Mouse (Mus musculus) heart, postnatal 4 days (tissue): ENCODE measurements around the gene Col5a3. TPM values are rescaled to one million over a fixed set of nuclear protein-coding genes. Genes with fewer than 3 reads are reported as not detected.

ENCODE experiments used
- DNase-seq: peaks from one replicate; pipeline ENCODE4 v3.0.0; 2021
- total RNA-seq, 2 experiments: library from RNA; stranded (reverse); gene quantifications; 2 replicates each; pipeline ENCODE4 v1.2.3; 2021

Gene Col5a3
- total RNA-seq, 2 experiments from 2014 or later: 12.1 to 13.3 TPM

- DNase-seq: no peak
Observed at GRCm38 (mm10) chr9:20747682-20748081, 67.2 kb downstream of the Col5a3 start.

- DNase-seq: no peak
Observed at GRCm38 (mm10) chr9:20746017-20746660, 68.7 kb downstream of the Col5a3 start, which contains the start of gene Olfm2. Gene Olfm2, minus strand, starts transcription at chr9:20746349.

GRCm38 (mm10) chr9:20745129-20745966, 69.5 kb downstream of the Col5a3 start:
- DNase-seq: no peak

DNA sequence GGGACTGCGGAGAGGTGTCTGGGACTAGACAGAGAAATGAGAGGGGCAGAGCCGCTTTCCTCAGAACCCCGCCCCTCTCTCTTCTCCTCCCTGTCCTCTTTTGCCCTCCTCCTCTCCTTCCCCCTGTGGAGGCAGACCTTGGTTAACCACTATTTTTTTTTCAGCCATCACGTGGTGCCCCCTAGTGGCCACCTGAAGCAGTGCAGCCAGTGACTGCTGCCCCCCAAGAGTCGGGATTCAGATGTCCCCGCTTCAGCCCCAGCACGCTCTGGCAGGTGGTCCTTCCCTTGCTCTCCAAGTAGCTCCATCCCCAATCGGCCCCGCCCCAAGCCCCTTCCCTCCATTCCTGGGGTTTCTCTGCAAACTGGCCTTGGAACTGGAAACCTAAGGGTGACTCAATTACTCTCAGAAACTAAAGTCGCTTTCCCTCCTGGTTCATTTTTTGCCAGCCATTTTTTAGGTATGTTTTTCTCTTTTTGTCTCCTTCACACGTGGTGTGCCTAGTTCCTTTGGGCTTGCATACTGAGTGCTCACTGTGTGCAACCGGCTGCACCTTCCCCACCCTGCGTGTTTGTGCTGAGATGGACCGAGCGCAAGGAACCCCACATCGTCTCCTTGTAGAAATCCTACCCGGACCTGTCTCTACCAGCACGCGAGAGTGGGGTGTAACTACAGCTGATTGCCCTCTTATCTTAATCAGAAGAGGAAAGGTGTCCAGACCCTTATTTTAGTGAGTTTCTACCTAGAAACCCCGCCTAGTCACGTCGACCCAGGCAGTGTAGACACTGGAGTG, 70.7 kb downstream of the Col5a3 start:
- peak; percentile 31 for DNase-seq

DNA sequence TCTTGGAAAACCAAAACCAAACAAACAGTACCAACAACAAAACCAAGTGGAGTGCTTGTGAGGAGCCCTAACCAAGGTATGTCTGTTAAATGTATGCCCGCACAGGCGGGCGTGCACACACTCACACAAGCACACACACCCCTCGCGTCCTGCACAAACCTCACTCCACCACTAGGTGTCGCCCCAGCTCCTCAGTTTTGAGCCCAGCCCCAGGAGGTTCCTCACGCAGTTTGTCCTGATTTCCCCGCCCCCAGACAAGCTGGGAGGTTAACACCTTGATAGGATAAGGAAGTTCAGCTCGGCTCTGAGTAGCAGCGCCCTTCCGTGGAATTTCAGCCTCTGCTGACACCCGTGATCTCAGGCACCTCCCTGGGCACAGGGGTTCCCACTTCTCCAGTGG, 74.5 kb downstream of the Col5a3 start:
- DNase-seq: peak; percentile 89

DNA sequence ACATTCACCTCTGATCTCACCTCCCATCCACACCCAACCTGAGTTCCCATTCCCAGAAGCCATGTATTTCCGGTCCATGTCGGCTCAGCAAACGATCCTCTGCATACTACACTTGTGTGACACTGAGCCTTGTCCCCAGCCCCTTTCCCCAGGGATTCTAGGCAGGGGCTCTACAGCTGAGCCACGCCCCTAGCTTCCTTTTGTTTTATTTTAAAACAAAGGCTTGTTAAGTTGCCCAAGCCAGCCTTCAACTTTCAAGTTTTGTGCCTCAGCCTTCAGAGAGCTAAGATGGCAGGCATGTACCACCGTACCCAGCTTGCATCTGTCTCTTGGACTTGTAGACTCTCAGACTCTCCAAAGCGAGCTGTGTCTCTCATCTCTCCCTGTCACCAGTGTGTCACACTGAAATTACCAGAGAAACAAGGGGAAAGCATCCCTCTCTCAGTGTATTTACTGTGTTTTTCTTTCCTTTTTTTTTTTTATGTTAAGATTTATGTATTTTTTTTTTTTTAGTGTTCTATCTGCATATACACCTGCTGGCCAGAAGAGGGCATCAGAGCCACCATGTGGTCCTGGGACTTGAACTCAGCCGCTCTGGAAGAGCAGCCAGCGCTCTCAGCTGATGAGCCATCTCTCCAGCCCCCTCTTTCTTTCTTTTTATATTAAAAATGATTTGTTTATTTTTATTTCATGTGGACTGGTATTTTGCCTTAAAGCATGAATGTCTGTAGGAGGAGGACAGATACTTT, 76.4 kb downstream of the Col5a3 start:
- DNase-seq: no peak

- DNase-seq: no peak
Observed at GRCm38 (mm10) chr9:20737227-20737626, 77.6 kb downstream of the Col5a3 start.

GRCm38 (mm10) chr9:20734692-20735091, 80.2 kb downstream of the Col5a3 start:
- no peak for DNase-seq

DNA sequence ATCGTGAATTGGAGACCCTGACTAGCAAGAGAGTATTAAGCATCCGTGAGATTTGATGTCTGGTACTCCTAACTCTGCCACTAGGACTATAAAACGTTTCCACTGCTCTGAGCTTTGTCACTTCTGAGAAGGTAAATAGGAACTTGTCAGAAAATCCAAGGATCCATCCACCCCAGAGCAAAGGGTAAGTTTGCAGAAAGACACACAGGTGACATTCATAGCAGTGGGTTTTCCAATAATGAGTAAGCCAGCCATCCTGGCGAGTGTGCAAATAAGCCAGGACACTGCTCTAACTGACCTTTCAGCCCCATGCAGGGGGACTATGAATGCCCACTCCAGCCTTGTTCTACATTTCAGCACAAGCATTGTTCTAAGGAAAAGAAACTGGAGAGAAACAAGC, 83.1 kb downstream of the Col5a3 start:
- no peak for DNase-seq

DNA sequence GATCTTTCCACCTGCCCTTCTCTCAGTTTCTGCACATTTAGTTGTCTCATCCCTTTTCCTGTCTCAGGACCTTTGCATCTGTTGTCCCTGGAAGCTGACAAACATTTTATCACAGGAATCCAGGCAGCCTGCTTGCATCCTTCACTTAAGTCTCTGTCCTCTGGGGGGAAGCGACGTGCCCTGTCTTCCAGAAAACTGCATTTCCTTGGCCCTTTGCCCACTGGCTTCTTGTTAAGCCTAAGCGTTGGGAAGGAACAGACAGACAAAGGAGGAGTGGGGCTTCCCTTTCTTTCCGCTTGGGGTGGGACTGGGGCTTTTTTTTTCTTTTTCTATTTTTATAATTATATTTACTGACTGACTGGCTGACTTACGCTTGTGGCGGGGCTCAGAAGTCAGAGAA, 85.4 kb downstream of the Col5a3 start:
- DNase-seq: peak; percentile 36

DNA sequence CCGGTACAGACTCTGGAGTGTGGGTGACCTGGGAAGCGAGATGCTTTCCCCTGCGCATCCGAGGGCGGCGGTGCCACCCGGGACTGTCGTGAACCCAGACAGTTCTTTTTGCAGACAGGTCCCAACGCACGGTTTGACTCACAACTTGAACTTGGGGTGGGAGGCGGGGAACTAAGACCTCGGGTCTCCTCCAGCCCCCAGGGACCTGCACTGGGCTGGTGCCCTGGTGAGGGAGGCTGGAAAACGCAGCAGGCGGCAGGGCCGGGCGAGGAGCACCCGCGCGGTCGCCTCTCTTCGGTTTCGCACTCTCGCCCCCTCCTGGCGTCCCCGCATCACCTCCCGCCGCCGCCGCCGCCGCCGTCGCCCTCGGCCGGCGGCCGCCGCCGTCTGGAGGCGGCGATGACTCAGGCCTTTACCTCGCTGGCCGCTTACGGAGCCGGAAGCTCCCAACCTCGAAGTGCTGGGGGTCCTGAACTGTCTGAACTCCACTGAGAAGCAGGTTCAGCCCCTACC, 87.2 kb downstream of the Col5a3 start:
- peak; percentile 71 for DNase-seq

DNA sequence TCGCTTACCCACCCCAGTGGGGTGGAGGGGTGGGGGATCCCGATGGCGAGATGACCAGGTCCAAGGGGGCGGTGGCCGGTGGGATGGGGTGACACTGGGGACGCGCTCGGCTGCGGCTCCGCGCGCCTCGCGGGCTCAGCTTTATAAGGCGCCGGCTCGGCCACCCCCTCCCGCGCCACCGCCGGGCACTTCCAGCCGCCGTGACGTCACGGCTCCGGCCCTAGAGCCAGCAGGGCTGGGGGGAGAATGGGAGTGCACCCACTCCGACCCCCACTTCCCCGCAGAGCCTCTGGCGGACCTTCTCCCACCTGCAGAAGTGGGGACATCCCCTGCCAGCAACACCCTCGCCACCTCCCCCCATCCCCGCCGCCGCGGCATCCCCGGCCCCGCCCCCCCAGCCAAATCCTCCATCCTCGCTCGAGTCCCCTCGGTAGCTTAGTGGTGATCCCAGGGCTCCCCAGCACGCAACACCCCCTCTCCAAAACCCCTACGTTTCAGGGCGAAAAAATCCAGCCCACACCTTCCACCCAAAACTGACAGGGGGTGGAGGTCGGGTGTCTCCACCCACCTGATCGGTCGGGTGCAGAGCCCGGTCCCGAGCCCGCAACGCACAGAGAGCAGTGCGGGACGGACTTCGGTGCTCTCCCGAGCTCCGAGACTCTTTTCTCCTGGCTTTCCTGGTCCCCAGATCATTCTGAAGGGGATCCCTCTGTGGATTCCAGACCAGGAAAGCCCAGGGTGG, 87.8 kb downstream of the Col5a3 start:
- DNase-seq: no peak

DNA sequence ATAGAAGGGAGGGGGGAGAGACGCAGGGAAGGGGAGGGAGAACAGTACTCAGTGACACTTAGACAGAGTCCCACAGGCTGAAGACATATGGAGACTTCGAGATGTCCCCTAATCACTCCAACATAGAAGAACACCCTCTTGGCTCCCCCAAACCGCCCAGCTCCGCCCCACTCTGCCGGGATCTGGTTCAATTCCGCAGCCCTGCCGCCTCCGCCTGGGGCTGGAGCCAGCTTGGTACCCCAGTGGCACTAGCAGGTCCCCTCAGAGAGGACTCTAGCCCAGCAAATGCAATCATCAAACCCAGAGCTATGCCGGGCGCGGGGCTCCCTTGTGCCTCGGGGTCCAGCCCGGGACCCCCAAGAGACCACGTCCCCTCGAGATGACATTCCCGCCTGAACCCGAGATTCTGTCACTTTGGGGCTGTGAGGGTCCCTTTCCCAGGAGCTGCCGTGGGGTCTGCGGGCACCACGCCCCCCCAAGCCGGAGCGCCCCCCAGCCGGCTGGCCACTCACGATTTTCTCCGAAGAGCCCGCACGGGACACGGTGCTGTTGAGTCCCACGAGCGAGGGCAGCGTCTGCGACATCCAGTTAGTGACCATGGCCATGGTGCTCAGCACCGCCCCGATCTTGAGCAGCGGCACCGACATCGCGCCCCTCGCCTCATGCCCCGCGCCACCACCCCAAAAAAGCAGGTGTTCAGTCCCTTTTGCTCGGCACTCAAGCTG, 88.6 kb downstream of the Col5a3 start:
- DNase-seq: no peak

DNA sequence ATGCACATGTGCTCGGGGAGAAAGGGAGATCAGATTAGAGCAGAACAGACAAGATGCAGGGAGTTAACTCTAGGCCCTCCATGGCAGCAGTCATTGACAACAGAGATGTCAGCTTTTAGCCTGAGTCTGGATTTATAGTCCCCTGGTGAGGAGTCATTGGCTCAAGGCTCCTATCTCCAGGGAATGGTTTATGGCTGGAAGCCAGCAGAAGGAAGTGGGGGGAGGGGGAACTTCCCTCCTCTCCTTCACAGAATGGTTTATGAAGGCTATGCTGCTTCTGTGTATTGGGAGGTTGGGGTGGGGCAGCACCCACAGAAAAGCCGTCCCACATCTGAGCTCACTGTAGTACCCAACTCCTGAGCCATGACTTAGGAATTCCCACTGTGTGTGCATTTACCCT, 93.3 kb downstream of the Col5a3 start:
- no peak for DNase-seq

Other genes with a start within 250 kb of the Col5a3 start
- 10 to 100 TPM in 1 of 2 experiments, 1 to 10 TPM in 1; 8.2 to 12.3 TPM for gene Zfp846, start 233.8 kb downstream of the Col5a3 start, total RNA-seq
- 100 to 1,000 TPM; 213 to 225 TPM for gene Ubl5, start 172.2 kb downstream of the Col5a3 start, total RNA-seq
- 10 to 100 TPM; 16.1 to 16.5 TPM for gene Fbxl12, start 170.3 kb downstream of the Col5a3 start, total RNA-seq
- 10 to 100 TPM; 20.5 to 22.1 TPM for gene Pin1, start 163.0 kb downstream of the Col5a3 start, total RNA-seq
- gene Olfm2, start 68.7 kb downstream of the Col5a3 start, total RNA-seq: under 1 TPM; 0.36 to 0.43 TPM
- not detected for gene Rdh8, start 3.4 kb upstream of the Col5a3 start, total RNA-seq
- gene A230050P20Rik, start 53.6 kb upstream of the Col5a3 start, total RNA-seq: 1 to 10 TPM; 6.4 to 7.2 TPM
- 1 to 10 TPM; 1.6 to 1.7 TPM for gene Angptl6, start 64.7 kb upstream of the Col5a3 start, total RNA-seq
- 10 to 100 TPM; 18.4 to 19.6 TPM for gene Ppan, start 73.1 kb upstream of the Col5a3 start, total RNA-seq
- gene Eif3g, start 83.6 kb upstream of the Col5a3 start, total RNA-seq: 100 to 1,000 TPM; 116 to 126 TPM
- gene Dnmt1, start 144.8 kb upstream of the Col5a3 start, total RNA-seq: 10 to 100 TPM; 66.7 to 68.2 TPM
- gene S1pr2, start 161.7 kb upstream of the Col5a3 start, total RNA-seq: 10 to 100 TPM in 1 of 2 experiments, 1 to 10 TPM in 1; 8.4 to 11.1 TPM
- gene Mrpl4, start 187.7 kb upstream of the Col5a3 start, total RNA-seq: 10 to 100 TPM; 85.7 to 98.0 TPM
- gene Icam1, start 200.9 kb upstream of the Col5a3 start, total RNA-seq: 1 to 10 TPM; 8.0 to 8.5 TPM
- under 1 TPM; 0.27 to 0.93 TPM for gene Icam4, start 214.3 kb upstream of the Col5a3 start, total RNA-seq
- not detected for gene Icam5, start 217.0 kb upstream of the Col5a3 start, total RNA-seq